Mouse (Mus musculus): ENCODE data around the gene Tbc1d7. TPM values are rescaled to one million over a fixed set of nuclear protein-coding genes. Genes with fewer than 3 reads are reported as not detected.

Gene Tbc1d7
- polyA plus RNA-seq, 1 experiment from 2014 or later = 74.0 TPM

- H3K4me3 ChIP-seq (replicated peaks) = no peak overlapping the region
- no peaks in the 10 kb centered on the region for H3K36me3 ChIP-seq (replicated peaks)
- H3K27ac ChIP-seq = no peak overlapping the region
- no peaks in the 10 kb centered on the region; the same call in none of the 2 replicates for H3K27me3 ChIP-seq
- ATAC-seq (ENCODE audit: low FRiP score) = no peak
- 28% methylated on average over 2 of the region's 2 CpGs for WGBS
- H3K4me1 ChIP-seq = peaks cover 8% of the 10 kb centered on the region
- peak overlapping the region; percentile 19; the same call in 1 of the 2 replicates for H3K4me2 ChIP-seq
- H3K9ac ChIP-seq = no peak overlapping the region
- no peaks in the 10 kb centered on the region for H3K9me3 ChIP-seq
Observed at GRCm38 (mm10) chr13:43191290-43191689, 20.0 kb upstream of the Tbc1d7 start.

- no peaks in the 10 kb centered on the region; the same call in none of the 2 replicates for H3K27me3 ChIP-seq
- ATAC-seq (ENCODE audit: low FRiP score) = no peak
- WGBS = 90% methylated on average over 4 of the region's 4 CpGs
- H3K9ac ChIP-seq = no peak overlapping the region
- no peak overlapping the region for H3K27ac ChIP-seq
- H3K4me3 ChIP-seq (replicated peaks) = no peak overlapping the region
- H3K36me3 ChIP-seq (replicated peaks) = no peaks in the 10 kb centered on the region
- no peaks in the 10 kb centered on the region for H3K9me3 ChIP-seq
- peaks cover 13% of the 10 kb centered on the region for H3K4me1 ChIP-seq
- no peak overlapping the region for H3K4me2 ChIP-seq
Observed at GRCm38 (mm10) chr13:43187736-43188135, 16.4 kb upstream of the Tbc1d7 start.

GRCm38 (mm10) chr13:43183248-43184055 lies 12.2 kb upstream of the Tbc1d7 start:
- H3K9ac ChIP-seq = no peak overlapping the region
- H3K4me1 ChIP-seq = peaks cover 12% of the 10 kb centered on the region; the same call in 1 of the 2 replicates
- ATAC-seq (ENCODE audit: low FRiP score) = peak; percentile 73
- H3K36me3 ChIP-seq (replicated peaks) = no peaks in the 10 kb centered on the region
- H3K9me3 ChIP-seq = no peaks in the 10 kb centered on the region
- H3K27me3 ChIP-seq = peaks cover 14% of the 10 kb centered on the region
- 0 out of 2 replicates have a peak overlapping the region, but pooled peaks have one; percentile 54 for H3K27ac ChIP-seq
- peak overlapping the region; percentile 44 for H3K4me2 ChIP-seq
- peak overlapping the region; percentile 24 for H3K4me3 ChIP-seq (replicated peaks)
- 38% methylated on average over 8 of the region's 8 CpGs for WGBS

GRCm38 (mm10) chr13:43182465-43183201 lies 11.3 kb upstream of the Tbc1d7 start:
- Histone ChIP-seq H3K4me3 (replicated peaks) (peak overlapping the region; percentile 24), H3K27ac (peak overlapping the region; percentile 54; the same call in 1 of the 2 replicates), H3K4me1 (peaks cover 12% of the 10 kb centered on the region; the same call in 1 of the 2 replicates), H3K9me3 (no peaks in the 10 kb centered on the region), H3K9ac (0 out of 2 replicates have a peak overlapping the region, but pooled peaks have one; percentile 9), H3K27me3 (peaks cover 14% of the 10 kb centered on the region), H3K36me3 (replicated peaks) (no peaks in the 10 kb centered on the region), H3K4me2 (peak overlapping the region; percentile 44)
- ATAC-seq (ENCODE audit: low FRiP score) = peak; percentile 76
- WGBS = 11% methylated on average over 14 of the region's 14 CpGs

GRCm38 (mm10) chr13:43181104-43181503 lies 9.8 kb upstream of the Tbc1d7 start:
- 61% methylated on average over 7 of the region's 7 CpGs for WGBS
- Histone ChIP-seq H3K9ac (no peak overlapping the region), H3K27me3 (peaks cover 14% of the 10 kb centered on the region; the same call in 1 of the 2 replicates), H3K4me3 (replicated peaks) (no peak overlapping the region), H3K27ac (no peak overlapping the region), H3K9me3 (no peaks in the 10 kb centered on the region), H3K36me3 (replicated peaks) (no peaks in the 10 kb centered on the region), H3K4me1 (peaks cover 12% of the 10 kb centered on the region; the same call in 1 of the 2 replicates), H3K4me2 (no peak overlapping the region)
- ATAC-seq (ENCODE audit: low FRiP score) = no peak

GRCm38 (mm10) chr13:43177317-43177716 lies 6.0 kb upstream of the Tbc1d7 start:
- H3K27ac ChIP-seq = no peak overlapping the region
- H3K4me2 ChIP-seq = no peak overlapping the region
- whole genome bisulfite sequencing = 91% methylated on average over 7 of the region's 7 CpGs
- peaks cover 15% of the 10 kb centered on the region for H3K27me3 ChIP-seq
- H3K4me3 ChIP-seq (replicated peaks) = no peak overlapping the region
- no peaks in the 10 kb centered on the region for H3K9me3 ChIP-seq
- H3K4me1 ChIP-seq = peaks cover 3% of the 10 kb centered on the region
- no peak overlapping the region for H3K9ac ChIP-seq
- no peak for ATAC-seq (ENCODE audit: low FRiP score)
- H3K36me3 ChIP-seq (replicated peaks) = no peaks in the 10 kb centered on the region

GRCm38 (mm10) chr13:43176676-43177075 lies 5.4 kb upstream of the Tbc1d7 start:
- Histone ChIP-seq H3K27me3 (peaks cover 10% of the 10 kb centered on the region), H3K9ac (no peak overlapping the region), H3K27ac (no peak overlapping the region), H3K9me3 (no peaks in the 10 kb centered on the region), H3K4me2 (no peak overlapping the region), H3K4me3 (replicated peaks) (no peak overlapping the region), H3K4me1 (peaks cover 7% of the 10 kb centered on the region), H3K36me3 (replicated peaks) (no peaks in the 10 kb centered on the region)
- WGBS = 89% methylated on average over 3 of the region's 3 CpGs
- no peak for ATAC-seq (ENCODE audit: low FRiP score)

- Histone ChIP-seq H3K27me3 (peaks cover 3% of the 10 kb centered on the region; the same call in 1 of the 2 replicates), H3K4me1 (peaks cover 8% of the 10 kb centered on the region), H3K4me3 (replicated peaks) (no peak overlapping the region), H3K4me2 (no peak overlapping the region), H3K9ac (no peak overlapping the region), H3K27ac (no peak overlapping the region), H3K36me3 (replicated peaks) (peaks cover 7% of the 10 kb centered on the region; the same call in 1 of the 2 replicates), H3K9me3 (no peaks in the 10 kb centered on the region)
- WGBS = 19% methylated on average over 9 of the region's 9 CpGs
- ATAC-seq (ENCODE audit: low FRiP score) = no peak
Observed at GRCm38 (mm10) chr13:43173262-43173661, 2.0 kb upstream of the Tbc1d7 start.

GRCm38 (mm10) chr13:43172036-43172713 lies 874 bp upstream of the Tbc1d7 start:
- ATAC-seq (ENCODE audit: low FRiP score) = no peak
- no peak overlapping the region for H3K27ac ChIP-seq

GRCm38 (mm10) chr13:43167721-43168120 lies 3.6 kb downstream of the Tbc1d7 start:
- H3K36me3 ChIP-seq (replicated peaks) = peaks cover 18% of the 10 kb centered on the region
- no peaks in the 10 kb centered on the region for H3K9me3 ChIP-seq
- H3K4me1 ChIP-seq = peaks cover 8% of the 10 kb centered on the region
- ATAC-seq (ENCODE audit: low FRiP score) = no peak
- H3K27me3 ChIP-seq = peaks cover 3% of the 10 kb centered on the region; the same call in 1 of the 2 replicates
- no peak overlapping the region for H3K9ac ChIP-seq
- H3K27ac ChIP-seq = no peak overlapping the region
- H3K4me3 ChIP-seq (replicated peaks) = no peak overlapping the region
- H3K4me2 ChIP-seq = no peak overlapping the region
- WGBS = 67% methylated on average over 9 of the region's 9 CpGs

More at GRCm38 (mm10) chr13:43172036-43172713, 874 bp upstream of the Tbc1d7 start:
- peak overlapping the region; percentile 70 for H3K4me3 ChIP-seq (replicated peaks)
- H3K4me1 ChIP-seq = peaks cover 8% of the 10 kb centered on the region
- H3K4me2 ChIP-seq = peak overlapping the region; percentile 54
- peaks cover 3% of the 10 kb centered on the region; the same call in 1 of the 2 replicates for H3K27me3 ChIP-seq
- WGBS = 35% methylated on average over 14 of the region's 14 CpGs
- H3K36me3 ChIP-seq (replicated peaks) = peaks cover 7% of the 10 kb centered on the region; the same call in 1 of the 2 replicates
- no peaks in the 10 kb centered on the region for H3K9me3 ChIP-seq
- peak overlapping the region; percentile 78; the same call in 1 of the 2 replicates for H3K9ac ChIP-seq

- H3K27ac ChIP-seq = no peak overlapping the region
- no peaks in the 10 kb centered on the region for H3K27me3 ChIP-seq
- no peaks in the 10 kb centered on the region for H3K9me3 ChIP-seq
- ATAC-seq (ENCODE audit: low FRiP score) = no peak
- H3K9ac ChIP-seq = no peak overlapping the region
- no peak overlapping the region for H3K4me3 ChIP-seq (replicated peaks)
- 88% methylated on average over 3 of the region's 3 CpGs for WGBS
- H3K4me1 ChIP-seq = no peaks in the 10 kb centered on the region; the same call in 1 of the 2 replicates
- peaks cover 31% of the 10 kb centered on the region for H3K36me3 ChIP-seq (replicated peaks)
- no peak overlapping the region for H3K4me2 ChIP-seq
Observed at GRCm38 (mm10) chr13:43159429-43159828, 11.9 kb downstream of the Tbc1d7 start.

Data from forebrain, embryonic 12.5 days (tissue).